Mouse (Mus musculus) lung, postnatal 0 days (tissue): ENCODE results near the gene Gm49673. TPM values are rescaled to one million over a fixed set of nuclear protein-coding genes. Genes with fewer than 3 reads are reported as not detected.
"Not testable (repeated sequence)": the region's sequence is repeated elsewhere in the genome, so short reads cannot be mapped to it uniquely, and the experiment has no call there.

Experiments used
- ATAC-seq: fragments of 200-750 bp; cut with Nextera tagmentation; 2 replicates; pipeline ENCODE4 v1.8.0; 2017; ENCODE audit warnings: moderate library complexity
- DNase-seq: peaks from one replicate; pipeline ENCODE4 v3.0.0-alpha.2; 2016; ENCODE audit warnings: low spot score
- H3K27ac ChIP-seq: fragments of 300-500 bp; sonication (generic); 2 replicates; pipeline ENCODE4 v1.5.1; 2014; ENCODE audit warnings: antibody characterized with exemption, mild to moderate bottlenecking, low read length, mixed read lengths
- H3K27me3 ChIP-seq: fragments of 300-500 bp; sonication (generic); replicated peaks from 2 replicates; pipeline ENCODE4 v1.6.1; 2014; ENCODE audit warnings: low read length, mixed read lengths; ENCODE audit not compliant: insufficient read depth
- H3K36me3 ChIP-seq: fragments of 300-500 bp; sonication (generic); 2 replicates; pipeline ENCODE4 v1.6.1; 2014; ENCODE audit warnings: low read length, mixed read lengths; ENCODE audit not compliant: insufficient read depth
- H3K4me1 ChIP-seq: fragments of 300-500 bp; sonication (generic); 2 replicates; pipeline ENCODE4 v1.6.1; 2014; ENCODE audit warnings: antibody characterized with exemption, low read depth, low read length, mixed read lengths; ENCODE audit not compliant: insufficient read depth
- H3K4me2 ChIP-seq: fragments of 300-500 bp; sonication (generic); replicated peaks from 2 replicates; pipeline ENCODE4 v1.6.1; 2014; ENCODE audit warnings: low read depth, mild to moderate bottlenecking, low read length, moderate library complexity, mixed read lengths
- H3K4me3 ChIP-seq: fragments of 300-500 bp; sonication (generic); 2 replicates; pipeline ENCODE4 v1.5.1; 2014; ENCODE audit warnings: low read depth, low read length
- H3K9ac ChIP-seq: fragments of 300-500 bp; sonication (generic); replicated peaks from 2 replicates; pipeline ENCODE4 v1.6.1; 2014; ENCODE audit warnings: low read depth, mild to moderate bottlenecking
- H3K9me3 ChIP-seq: fragments of 300-500 bp; sonication (generic); 2 replicates; pipeline ENCODE4 v1.6.1; 2016; ENCODE audit warnings: low read length, mixed read lengths
- CTCF ChIP-seq: IDR thresholded peaks from 2 replicates; pipeline ENCODE4 v1.5.1; 2016; ENCODE audit warnings: antibody characterized with exemption, mild to moderate bottlenecking
- WGBS: fragments of 180-500 bp; shearing (Covaris S2); extraction: QIAGEN DNeasy Blood & Tissue Kit; methylation state at CpG from one replicate; pipeline ENCODE4 v1.1.7; 2014; 5-methylcytosine and 5-hydroxymethylcytosine counted together
- polyA plus RNA-seq: library from polyadenylated mRNA; unstranded; fragments of >200 nt; fragmentation: Nextera tagmentation; extraction: Ambion mirVana; gene quantifications from 2 replicates; pipeline ENCODE4 v1.2.1, GENCODE M21; 2015

The Gm49673 gene
- polyA plus RNA-seq, 1 experiment from 2014 or later: 0.13 TPM

DNA sequence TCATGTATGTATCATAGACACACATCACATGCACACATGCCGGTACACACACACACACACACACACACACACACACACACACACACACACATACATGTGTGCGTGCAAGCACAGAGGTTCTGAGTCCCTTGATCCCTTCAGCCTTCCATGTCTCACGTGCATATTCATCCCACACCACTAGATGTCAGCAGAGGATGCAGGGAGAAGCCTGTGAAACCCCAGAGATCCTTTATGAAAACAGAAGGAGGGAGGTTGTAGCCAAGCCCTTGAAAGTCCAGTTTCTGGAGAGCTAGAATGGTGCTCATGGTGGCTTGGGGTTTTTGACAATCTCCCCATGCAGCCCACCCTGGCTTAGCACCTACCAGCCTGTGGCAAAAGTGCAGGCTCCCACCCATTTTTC is 96.3 kb downstream of the Gm49673 start:
- TF ChIP-seq CTCF: peak; percentile 69
- DNase-seq (peak; percentile 35), ATAC-seq (peak; percentile 74)
- H3K9ac ChIP-seq, H3K27ac ChIP-seq, H3K4me2 ChIP-seq, H3K4me3 ChIP-seq, H3K36me3 ChIP-seq, H3K9me3 ChIP-seq, H3K4me1 ChIP-seq, H3K27me3 ChIP-seq: not testable (repeated sequence)
- WGBS: 23% methylated on average over 3 of the region's 3 CpGs

DNA sequence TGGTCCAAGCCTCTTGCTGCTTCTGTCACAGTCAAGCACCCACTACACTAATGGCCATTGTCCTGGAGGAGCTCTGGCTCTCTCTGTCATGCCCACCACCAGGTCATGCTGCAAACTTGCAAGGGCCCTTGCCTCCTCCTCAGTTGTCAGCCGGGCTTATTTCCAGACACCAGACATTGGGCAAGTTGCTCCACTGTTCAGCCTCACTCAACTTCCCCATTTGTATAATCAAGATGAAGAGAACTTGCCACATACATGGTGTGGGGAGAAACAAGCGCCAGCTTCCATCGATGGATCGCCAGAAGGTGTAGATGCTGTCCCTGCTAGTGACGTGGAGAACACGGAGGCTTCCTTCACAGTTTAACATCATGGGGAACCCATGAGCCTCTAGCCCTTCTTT is 97.4 kb downstream of the Gm49673 start:
- not testable (repeated sequence) for DNase-seq, H3K27ac ChIP-seq, H3K36me3 ChIP-seq, H3K9me3 ChIP-seq, H3K4me2 ChIP-seq, ATAC-seq, H3K27me3 ChIP-seq, H3K9ac ChIP-seq, H3K4me3 ChIP-seq, H3K4me1 ChIP-seq
- WGBS: 76% methylated on average over 5 of the region's 6 CpGs

DNA sequence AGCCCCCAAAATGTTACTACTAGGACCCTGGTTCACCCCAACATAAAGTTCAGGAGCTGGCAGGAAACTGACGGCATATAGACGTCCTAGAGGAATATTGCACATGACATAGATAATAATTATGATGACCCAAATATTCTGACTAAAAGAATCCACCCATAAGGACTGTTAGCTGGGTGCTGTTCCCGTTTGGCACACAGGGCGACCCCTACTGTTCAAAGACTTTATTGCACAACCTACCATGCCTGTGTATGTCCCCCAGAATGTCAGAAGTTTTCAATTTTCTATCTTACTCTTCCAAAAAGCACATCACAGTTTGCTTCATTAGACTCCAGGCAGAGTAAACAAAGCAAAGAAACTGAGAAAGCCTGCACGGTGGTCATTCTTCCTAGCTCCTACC is 101.4 kb downstream of the Gm49673 start:
- not testable (repeated sequence) for ATAC-seq, H3K36me3 ChIP-seq, H3K4me3 ChIP-seq, H3K27me3 ChIP-seq, H3K9ac ChIP-seq, H3K9me3 ChIP-seq, H3K4me1 ChIP-seq, DNase-seq, H3K4me2 ChIP-seq, H3K27ac ChIP-seq
- peak; percentile 52 for TF ChIP-seq CTCF
- WGBS: 0% methylated on average over 2 of the region's 5 CpGs

DNA sequence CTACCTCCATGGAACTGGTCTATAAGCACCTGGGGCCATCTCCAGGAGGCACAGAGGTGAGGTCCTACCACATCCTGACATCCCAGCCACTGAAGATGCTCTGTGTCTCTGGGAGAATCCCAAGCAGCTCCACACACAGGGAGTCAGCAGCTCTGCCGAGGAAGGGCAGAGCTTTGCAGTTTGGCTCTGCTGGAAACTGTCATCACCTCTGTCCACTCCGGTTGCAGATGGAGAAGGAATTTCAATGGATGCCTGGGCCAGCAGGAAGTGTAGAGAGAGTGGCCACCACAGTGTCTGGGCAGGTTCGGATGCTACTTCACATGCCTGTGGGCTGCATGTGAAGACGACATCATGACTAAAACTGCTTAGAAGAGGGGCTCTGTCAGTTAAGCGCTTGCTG is 106.4 kb downstream of the Gm49673 start:
- H3K4me3 ChIP-seq, H3K27me3 ChIP-seq, H3K27ac ChIP-seq, H3K4me1 ChIP-seq, H3K36me3 ChIP-seq, H3K9ac ChIP-seq, DNase-seq, H3K4me2 ChIP-seq, H3K9me3 ChIP-seq, ATAC-seq: not testable (repeated sequence)
- WGBS: no CpG with 5 or more reads among the region's 5 CpGs

DNA sequence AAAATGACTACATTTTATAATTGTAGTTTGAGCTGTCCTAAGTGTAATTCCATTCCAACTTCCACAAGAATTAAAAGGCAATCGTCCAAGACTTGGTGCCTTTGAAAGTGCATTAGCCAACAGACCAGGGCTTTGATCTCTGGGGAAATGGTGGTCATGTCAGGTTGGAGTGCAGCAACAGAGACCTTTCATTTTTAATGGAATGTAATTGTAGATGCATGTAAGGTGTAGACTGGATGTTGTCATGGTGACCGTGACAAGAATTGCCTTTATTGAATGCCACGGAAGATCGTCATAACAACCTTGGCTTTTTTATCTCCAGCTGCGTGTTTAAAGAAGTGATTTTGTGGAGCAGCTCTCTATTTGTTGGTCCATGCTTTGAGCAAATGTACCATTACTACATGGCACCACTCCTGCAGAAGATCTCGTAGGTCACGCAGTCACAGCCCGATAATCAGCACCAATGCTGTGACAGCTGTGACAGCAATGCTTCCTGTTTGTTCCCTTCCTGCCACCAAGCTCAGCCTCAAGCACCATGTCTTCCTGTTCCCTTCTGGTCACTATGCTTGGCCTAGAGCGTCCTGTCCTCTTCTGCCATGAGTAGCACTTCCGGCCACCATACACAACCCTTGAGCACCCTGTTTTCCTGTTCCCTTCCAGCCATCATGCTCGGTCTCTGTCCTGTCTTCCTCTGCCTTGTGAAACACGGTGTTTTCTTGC is 107.5 kb downstream of the Gm49673 start:
- no CpG with 5 or more reads among the region's 12 CpGs for WGBS
- H3K9me3 ChIP-seq, H3K4me3 ChIP-seq, H3K4me1 ChIP-seq, H3K27ac ChIP-seq, ATAC-seq, H3K4me2 ChIP-seq, H3K36me3 ChIP-seq, H3K27me3 ChIP-seq, H3K9ac ChIP-seq, DNase-seq: not testable (repeated sequence)

DNA sequence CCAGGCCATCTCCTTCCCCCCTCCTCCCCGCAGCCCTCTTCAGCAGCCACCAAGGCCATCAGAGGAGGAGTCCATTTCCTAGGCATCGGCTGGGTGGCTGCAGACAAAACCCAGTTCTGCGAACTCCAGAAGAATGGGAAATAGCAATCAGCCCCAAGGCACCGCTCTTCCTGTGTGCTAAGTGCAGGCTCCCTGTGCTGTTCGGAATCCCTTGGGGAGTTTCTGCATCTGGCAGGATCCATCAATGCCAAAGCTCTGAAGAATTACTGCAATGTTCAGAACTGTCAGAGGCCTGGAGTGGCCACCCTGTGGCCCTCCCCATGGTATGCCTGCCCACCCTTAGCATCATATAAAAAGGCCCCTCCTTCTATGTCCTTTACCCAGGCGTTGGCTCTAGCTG is 110.6 kb downstream of the Gm49673 start:
- not testable (repeated sequence) for H3K4me2 ChIP-seq, H3K9ac ChIP-seq, H3K9me3 ChIP-seq, H3K4me1 ChIP-seq, H3K36me3 ChIP-seq, H3K4me3 ChIP-seq, H3K27me3 ChIP-seq, H3K27ac ChIP-seq, ATAC-seq, DNase-seq
- WGBS: 52% methylated on average over 3 of the region's 6 CpGs

Other genes with a start within 250 kb of the Gm49673 start
- 1.3 and 1.4 TPM in 2 replicates for gene Tagap, start 221.8 kb downstream of the Gm49673 start, polyA plus RNA-seq
- gene Rsph3a, start 202.2 kb downstream of the Gm49673 start, polyA plus RNA-seq: 58.1 and 60.5 TPM in 2 replicates
- gene Rnaset2a, start 309 bp upstream of the Gm49673 start, polyA plus RNA-seq: 79.7 and 80.0 TPM in 2 replicates
- 17.7 and 18.3 TPM in 2 replicates for gene Fgfr1op, start 17.7 kb upstream of the Gm49673 start, polyA plus RNA-seq
- 0.38 and 0.56 TPM in 2 replicates for gene Ccr6, start 88.3 kb upstream of the Gm49673 start, polyA plus RNA-seq
- 283 and 288 TPM in 2 replicates for gene Mpc1, start 135.1 kb upstream of the Gm49673 start, polyA plus RNA-seq
- gene Sft2d1, start 163.3 kb upstream of the Gm49673 start, polyA plus RNA-seq: 113 and 115 TPM in 2 replicates
- 7.6 and 7.7 TPM in 2 replicates for gene Prr18, start 189.7 kb upstream of the Gm49673 start, polyA plus RNA-seq
- 0.93 and 1.3 TPM in 2 replicates for gene T2, start 208.2 kb upstream of the Gm49673 start, polyA plus RNA-seq